Mouse (Mus musculus) monocyte, adult 2 months (primary cell): ENCODE data around the gene Rassf1.
A peak's percentile ranks its signal among the peaks of the same experiment; 100 is the strongest.
"Not testable (repeated sequence)": the region's sequence is repeated elsewhere in the genome, so short reads cannot be mapped to it uniquely, and the experiment has no call there.

ENCODE experiments used
- DNase-seq, 2 experiments: peaks; one replicate each; pipeline ENCODE4 v3.0.0; 2022; ENCODE audit warnings: low spot score in 2 of 2, low read depth in 1 of 2

The Rassf1 gene

GRCm38 (mm10) chr9:107555701-107556100 lies 4.3 kb downstream of the Rassf1 start:
- DNase-seq: no peak

GRCm38 (mm10) chr9:107556346-107556745 lies 5.0 kb downstream of the Rassf1 start:
- DNase-seq: no peak

- DNase-seq: peak; percentile 81 to 85
Measured at GRCm38 (mm10) chr9:107563029-107563581, 11.8 kb downstream of the Rassf1 start, which contains the start of gene Tusc2. Tusc2 (plus strand) TSS chr9:107563255.

- DNase-seq: not testable (repeated sequence)
Measured at GRCm38 (mm10) chr9:107565556-107565955, 14.2 kb downstream of the Rassf1 start.

GRCm38 (mm10) chr9:107566041-107566709 lies 14.8 kb downstream of the Rassf1 start:
- DNase-seq: peak in 1 of 2 experiments; percentile 61

- no peak for DNase-seq
Measured at GRCm38 (mm10) chr9:107566855-107567254, 15.5 kb downstream of the Rassf1 start.

- no peak for DNase-seq
Measured at GRCm38 (mm10) chr9:107567702-107568319, 16.5 kb downstream of the Rassf1 start, which contains the start of gene Hyal2. Hyal2 (plus strand) TSS chr9:107567945.

- peak in 1 of 2 experiments; percentile 64 for DNase-seq
Measured at GRCm38 (mm10) chr9:107568331-107569261, 17.2 kb downstream of the Rassf1 start.

- DNase-seq: no peak
Measured at GRCm38 (mm10) chr9:107569270-107569669, 17.9 kb downstream of the Rassf1 start.

GRCm38 (mm10) chr9:107570016-107570415 lies 18.7 kb downstream of the Rassf1 start:
- no peak for DNase-seq

- DNase-seq: no peak
Measured at GRCm38 (mm10) chr9:107570845-107571244, 19.5 kb downstream of the Rassf1 start.

GRCm38 (mm10) chr9:107571534-107572326 lies 20.4 kb downstream of the Rassf1 start:
- no peak for DNase-seq

- no peak for DNase-seq
Measured at GRCm38 (mm10) chr9:107572327-107572662, 20.9 kb downstream of the Rassf1 start.

GRCm38 (mm10) chr9:107573774-107574173 lies 22.4 kb downstream of the Rassf1 start:
- DNase-seq: not testable (repeated sequence)

- no peak for DNase-seq
Measured at GRCm38 (mm10) chr9:107575579-107576356, 24.4 kb downstream of the Rassf1 start.

GRCm38 (mm10) chr9:107576357-107577107 lies 25.2 kb downstream of the Rassf1 start, which contains the start of gene Hyal1:
Hyal1 (plus strand) TSS chr9:107576927.
- DNase-seq: no peak

GRCm38 (mm10) chr9:107577871-107578270 lies 26.5 kb downstream of the Rassf1 start:
- no peak for DNase-seq

- no peak for DNase-seq
Measured at GRCm38 (mm10) chr9:107578587-107578986, 27.2 kb downstream of the Rassf1 start, which contains the start of gene Naa80. Naa80 (plus strand) TSS chr9:107578887.
